Mouse (Mus musculus) midbrain, embryonic 11.5 days (tissue): ENCODE results near the gene Nacc1. TPM values are rescaled to one million over a fixed set of nuclear protein-coding genes. Genes with fewer than 3 reads are reported as not detected.

Experiments
- ATAC-seq: fragments of 200-750 bp; cut with Nextera tagmentation; 2 replicates; pipeline ENCODE4 v1.8.0; 2017; ENCODE audit warnings: moderate TSS enrichment, moderate library complexity; ENCODE audit not compliant: low FRiP score
- DNase-seq: peaks from one replicate; pipeline ENCODE4 v3.0.0; 2015; ENCODE audit warnings: low spot score; ENCODE audit errors: missing footprints
- H3K27ac ChIP-seq: fragments of 300-500 bp; sonication (generic); 2 replicates; pipeline ENCODE4 v1.5.1; 2014; ENCODE audit warnings: low read depth, low read length
- H3K27me3 ChIP-seq: fragments of 300-500 bp; sonication (generic); 2 replicates; pipeline ENCODE4 v1.6.1; 2014; ENCODE audit warnings: mild to moderate bottlenecking, low read length, moderate library complexity, mixed read lengths; ENCODE audit not compliant: control insufficient read depth, insufficient read depth
- H3K36me3 ChIP-seq: fragments of 300-500 bp; sonication (generic); 2 replicates; pipeline ENCODE4 v1.6.1; 2014; ENCODE audit warnings: mild to moderate bottlenecking, low read length, moderate library complexity, mixed read lengths; ENCODE audit not compliant: control insufficient read depth, insufficient read depth
- H3K4me1 ChIP-seq: fragments of 300-500 bp; sonication (generic); 2 replicates; pipeline ENCODE4 v1.6.1; 2014; ENCODE audit warnings: low read length; ENCODE audit not compliant: control insufficient read depth, insufficient read depth
- H3K4me2 ChIP-seq: fragments of 300-500 bp; sonication (generic); 2 replicates; pipeline ENCODE4 v1.6.1; 2014; ENCODE audit warnings: mild to moderate bottlenecking, moderate library complexity
- H3K4me3 ChIP-seq: fragments of 300-500 bp; sonication (generic); 2 replicates; pipeline ENCODE4 v1.5.1; 2014; ENCODE audit warnings: low read depth, low read length
- H3K9ac ChIP-seq: fragments of 300-500 bp; sonication (generic); 2 replicates; pipeline ENCODE4 v1.6.1; 2014; ENCODE audit warnings: low read length
- H3K9me3 ChIP-seq: fragments of 300-500 bp; sonication (generic); 2 replicates; pipeline ENCODE4 v1.6.1; 2016; ENCODE audit warnings: low read length; ENCODE audit not compliant: control insufficient read depth
- WGBS: fragments of 180-500 bp; shearing (Covaris S2); extraction: QIAGEN DNeasy Blood & Tissue Kit; methylation state at CpG from one replicate; pipeline ENCODE4 v1.1.7; 2014; 5-methylcytosine and 5-hydroxymethylcytosine counted together
- polyA plus RNA-seq: library from polyadenylated mRNA; unstranded; fragments of >200 nt; fragmentation: Nextera tagmentation; extraction: Ambion mirVana; gene quantifications from 2 replicates; pipeline ENCODE4 v1.2.1, GENCODE M21; 2014

Gene Nacc1
- polyA plus RNA-seq, 1 experiment from 2014 or later, result 21.4 TPM

DNA sequence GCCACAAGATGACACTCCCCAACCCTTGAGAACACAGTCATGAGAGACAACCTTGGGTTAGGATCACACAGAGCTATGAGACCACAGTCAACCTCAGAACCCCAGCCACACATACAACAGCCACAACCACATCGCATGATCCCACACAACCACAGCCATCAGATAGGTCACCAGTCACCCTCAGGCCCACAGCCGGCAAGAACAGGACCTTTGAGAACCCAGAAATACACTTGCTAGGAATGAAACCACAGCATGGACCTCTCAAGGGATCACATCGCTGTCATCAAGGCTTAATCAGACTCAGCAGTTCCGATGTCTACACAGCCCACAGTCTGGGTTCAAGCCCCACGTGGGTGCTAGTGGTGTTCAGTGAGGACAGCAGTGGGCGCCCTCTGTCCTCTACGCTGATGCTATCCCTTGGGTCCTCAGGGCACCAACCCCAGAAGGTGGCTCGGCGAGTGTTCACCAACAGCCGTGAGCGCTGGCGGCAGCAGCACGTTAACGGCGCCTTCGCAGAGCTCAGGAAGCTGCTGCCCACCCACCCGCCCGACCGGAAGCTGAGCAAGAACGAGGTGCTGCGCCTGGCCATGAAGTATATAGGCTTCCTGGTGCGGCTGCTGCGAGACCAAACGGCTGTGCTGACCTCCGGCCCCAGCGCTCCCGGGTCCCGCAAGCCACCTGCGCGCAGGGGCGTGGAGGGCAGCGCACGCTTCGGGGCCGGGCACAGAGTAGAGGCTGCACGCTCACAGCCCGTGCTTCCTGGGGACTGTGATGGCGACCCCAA is 16.0 kb upstream of the Nacc1 start:
- no peak overlapping the region for H3K27ac ChIP-seq
- ATAC-seq (no peak), DNase-seq (peak; percentile 88)
- H3K4me2 ChIP-seq, result peak overlapping the region; percentile 37
- no peaks in the 10 kb centered on the region for H3K9me3 ChIP-seq
- WGBS, result 7% methylated on average over 38 of the region's 38 CpGs
- peak overlapping the region; percentile 24; the same call in 1 of the 2 replicates for H3K9ac ChIP-seq
- H3K27me3 ChIP-seq, result peaks cover 73% of the 10 kb centered on the region
- peak overlapping the region; percentile 8; the same call in 1 of the 2 replicates for H3K4me3 ChIP-seq
- H3K4me1 ChIP-seq, result peaks cover 35% of the 10 kb centered on the region
- 0 out of 2 replicates have a peak, but pooled peaks cover 1% of the 10 kb centered on the region for H3K36me3 ChIP-seq

DNA sequence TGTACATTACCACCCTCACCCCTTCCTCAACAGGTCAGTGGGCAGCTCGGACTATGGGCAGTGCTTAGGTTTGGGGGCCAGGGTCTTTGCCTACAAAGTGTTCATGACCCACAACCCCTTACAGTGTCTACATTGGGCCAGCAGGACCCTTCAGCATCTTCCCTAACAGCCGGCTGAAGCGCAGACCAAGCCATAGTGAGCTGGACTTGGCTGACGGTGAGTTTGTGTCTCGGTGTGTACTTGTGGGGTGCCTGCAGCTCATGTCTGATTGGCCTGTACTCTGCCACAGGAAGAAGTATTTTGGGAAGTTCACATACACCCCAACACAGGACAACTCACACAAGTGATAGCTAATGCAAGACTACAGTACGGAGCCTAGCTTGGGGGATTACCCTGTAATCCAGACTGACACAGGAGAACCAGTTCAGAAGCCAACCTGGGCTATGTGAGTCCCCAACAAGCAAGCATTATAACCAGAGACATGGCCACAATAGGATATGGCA is 15.4 kb upstream of the Nacc1 start:
- Histone ChIP-seq H3K27ac (no peak overlapping the region), H3K36me3 (peaks cover 4% of the 10 kb centered on the region; the same call in 1 of the 2 replicates), H3K9me3 (no peaks in the 10 kb centered on the region), H3K4me2 (peak overlapping the region; percentile 7), H3K27me3 (peaks cover 67% of the 10 kb centered on the region), H3K4me1 (peaks cover 29% of the 10 kb centered on the region), H3K9ac (no peak overlapping the region), H3K4me3 (no peak overlapping the region)
- ATAC-seq, result no peak
- peak; percentile 85 for DNase-seq
- WGBS, result 80% methylated on average over 6 of the region's 6 CpGs

DNA sequence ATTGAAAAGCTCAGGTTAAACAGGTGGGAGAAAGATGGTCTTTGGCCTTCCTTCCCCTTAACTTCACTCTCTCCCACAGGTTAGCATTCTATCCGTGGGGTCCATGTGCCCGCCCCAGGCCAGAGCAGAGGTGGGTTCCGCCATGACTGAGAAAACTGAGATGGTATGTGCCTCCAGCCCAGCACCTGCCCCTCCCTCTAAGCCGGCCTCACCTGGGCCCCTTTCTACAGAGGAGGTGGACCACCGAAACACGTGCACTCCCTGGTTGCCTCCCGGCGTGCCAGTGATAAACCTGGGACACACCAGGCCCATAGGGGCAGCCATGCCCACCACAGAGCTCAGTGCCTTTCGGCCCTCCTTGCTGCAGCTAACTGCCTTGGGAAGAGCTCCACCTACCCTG is 14.9 kb upstream of the Nacc1 start:
- Histone ChIP-seq H3K4me1 (peaks cover 24% of the 10 kb centered on the region), H3K9ac (no peak overlapping the region), H3K36me3 (peaks cover 8% of the 10 kb centered on the region; the same call in 1 of the 2 replicates), H3K27ac (no peak overlapping the region), H3K27me3 (peaks cover 62% of the 10 kb centered on the region), H3K4me3 (0 out of 2 replicates have a peak overlapping the region, but pooled peaks have one; percentile 1), H3K9me3 (no peaks in the 10 kb centered on the region), H3K4me2 (no peak overlapping the region; the same call in 1 of the 2 replicates)
- 80% methylated on average over 9 of the region's 9 CpGs for WGBS
- DNase-seq, result no peak
- ATAC-seq, result no peak

DNA sequence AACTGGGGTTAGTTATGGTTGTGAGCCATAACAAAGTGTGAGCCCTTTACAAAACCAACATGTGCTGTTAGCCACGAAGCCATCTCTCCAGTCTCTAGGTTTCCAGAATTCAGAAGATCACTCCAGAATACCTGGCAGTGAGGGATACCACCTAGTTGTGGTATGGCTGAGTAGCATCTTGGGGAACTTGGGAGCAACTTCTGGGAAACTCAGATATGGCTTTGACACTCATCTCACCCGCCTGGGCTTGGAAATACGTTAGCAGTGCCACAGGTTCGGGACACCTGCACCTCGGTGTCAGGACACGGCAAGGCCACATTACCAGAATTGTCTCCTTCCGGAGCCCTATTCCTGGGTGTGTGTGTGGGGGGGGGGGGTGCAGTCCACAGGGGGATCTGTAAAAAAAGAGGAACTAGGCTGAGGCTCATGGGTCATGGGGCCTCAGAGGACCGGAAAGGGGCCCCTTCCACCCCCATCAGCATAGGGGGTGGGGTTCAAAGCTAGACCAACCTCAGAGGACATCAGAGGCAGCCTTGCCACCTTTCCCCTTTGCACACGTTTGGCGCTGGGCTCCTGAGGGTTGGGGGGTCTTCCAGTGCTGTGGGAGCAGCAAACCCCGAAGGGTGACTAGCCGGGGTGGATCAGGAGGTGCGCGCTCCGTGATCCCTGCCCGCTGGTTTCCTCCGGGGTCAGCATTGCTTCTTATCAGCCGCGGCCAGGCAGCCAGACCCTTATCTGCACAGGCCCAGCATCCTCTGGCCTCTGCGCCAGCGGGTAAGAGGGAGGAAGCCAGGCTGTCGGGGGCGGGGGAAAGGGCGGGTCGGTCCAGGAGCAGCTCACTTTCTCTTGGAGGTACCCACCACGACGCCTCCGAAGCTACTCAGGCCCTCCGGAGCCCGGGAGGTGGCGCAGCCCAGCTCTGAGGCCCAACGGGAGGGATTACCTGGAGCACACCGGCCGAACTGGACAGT is 13.6 kb upstream of the Nacc1 start, which contains the start of gene Lyl1:
Lyl1 (plus strand) TSS at position 517 of the 971 bp plus-strand sequence.
- Histone ChIP-seq H3K9ac (no peak within 1 kb of the TSS), H3K36me3 (peaks cover 10% of the 10 kb centered on the region; the same call in 1 of the 2 replicates), H3K9me3 (no peaks in the 10 kb centered on the region), H3K27me3 (peaks cover 49% of the 10 kb centered on the region), H3K27ac (peak within 1 kb of the TSS; percentile 36; the same call in 1 of the 2 replicates), H3K4me2 (no peak within 1 kb of the TSS), H3K4me1 (peaks cover 12% of the 10 kb centered on the region), H3K4me3 (peak within 1 kb of the TSS; percentile 1; the same call in 1 of the 2 replicates)
- no peak for DNase-seq
- 11% methylated on average over 34 of the region's 34 CpGs for WGBS
- peak; percentile 35 for ATAC-seq

DNA sequence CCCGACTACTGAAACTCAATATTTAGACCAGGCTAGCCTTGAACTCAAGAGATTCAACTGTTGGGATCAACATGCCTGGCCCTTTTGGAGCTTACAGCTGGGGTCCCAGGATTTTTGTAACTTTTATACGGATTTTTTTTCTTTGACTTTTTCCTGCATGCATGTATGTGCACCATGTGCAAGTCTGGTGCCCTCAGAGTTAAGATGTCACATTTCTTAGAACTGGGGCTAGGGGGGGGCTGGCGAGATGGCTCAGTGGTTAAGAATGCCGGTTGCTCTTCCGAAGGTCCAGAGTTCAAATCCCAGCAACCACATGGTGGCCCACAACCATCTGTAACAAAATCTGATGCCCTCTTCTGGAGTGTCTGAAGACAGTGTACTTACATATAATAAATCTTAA is 12.9 kb upstream of the Nacc1 start:
- Histone ChIP-seq H3K36me3 (peaks cover 10% of the 10 kb centered on the region; the same call in 1 of the 2 replicates), H3K4me1 (peaks cover 10% of the 10 kb centered on the region; the same call in 1 of the 2 replicates), H3K4me2 (no peak overlapping the region), H3K9ac (no peak overlapping the region), H3K27ac (no peak overlapping the region), H3K4me3 (no peak overlapping the region), H3K27me3 (peaks cover 46% of the 10 kb centered on the region), H3K9me3 (no peaks in the 10 kb centered on the region)
- WGBS, result 82% methylated on average over 5 of the region's 5 CpGs
- ATAC-seq, result no peak
- DNase-seq, result no peak

DNA sequence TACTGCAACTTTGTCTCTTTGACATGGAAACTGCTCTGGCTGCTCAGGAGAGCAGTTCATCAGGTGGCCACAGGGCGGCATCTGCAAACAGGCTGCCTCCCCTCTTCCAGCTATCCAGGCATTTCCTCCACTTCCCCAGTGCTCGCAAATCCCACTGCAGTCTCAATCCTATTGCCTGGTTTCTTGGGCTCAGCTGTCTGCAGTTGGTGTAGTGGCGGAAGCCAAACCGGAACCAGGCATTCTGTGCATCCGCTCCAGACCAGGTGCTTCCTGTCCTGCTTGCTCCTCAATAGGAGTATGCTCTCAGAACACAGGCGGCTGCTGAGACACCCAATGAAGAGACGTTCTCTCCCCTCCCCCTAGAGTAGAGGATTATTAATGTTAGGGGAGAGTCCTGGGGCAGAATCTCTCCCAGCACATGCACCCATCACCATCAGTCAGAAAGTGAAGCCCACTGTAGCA is 12.2 kb upstream of the Nacc1 start:
- H3K36me3 ChIP-seq, result peaks cover 10% of the 10 kb centered on the region; the same call in 1 of the 2 replicates

DNA sequence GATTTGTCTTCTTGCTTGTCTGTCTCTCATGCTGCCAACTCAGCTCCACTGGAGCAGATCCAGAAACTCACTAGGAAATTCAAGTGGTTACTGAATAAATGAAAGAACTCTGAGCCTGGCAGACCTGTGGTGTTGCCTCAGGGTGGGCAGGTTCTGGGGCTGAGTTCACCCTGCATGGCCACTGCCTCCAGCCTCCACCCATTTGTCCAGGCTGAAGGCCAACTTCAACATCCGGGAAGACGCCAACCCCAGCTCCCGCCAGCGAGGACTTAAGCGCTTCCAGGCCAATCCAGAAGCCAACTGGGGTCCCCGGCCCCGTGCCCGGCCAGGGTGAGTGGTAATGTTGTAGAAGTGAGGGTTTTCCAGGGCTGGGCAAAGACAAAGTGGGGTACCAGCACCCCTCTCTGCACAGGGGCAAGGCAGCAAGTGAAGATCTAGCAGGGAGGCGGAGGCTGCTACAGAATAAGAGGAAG is 11.3 kb upstream of the Nacc1 start:
- DNase-seq, result no peak
- H3K4me3 ChIP-seq, result no peak overlapping the region
- no peak overlapping the region for H3K9ac ChIP-seq
- H3K4me1 ChIP-seq, result peaks cover 2% of the 10 kb centered on the region; the same call in 1 of the 2 replicates
- peaks cover 31% of the 10 kb centered on the region for H3K27me3 ChIP-seq
- no peaks in the 10 kb centered on the region for H3K9me3 ChIP-seq
- WGBS, result 95% methylated on average over 9 of the region's 9 CpGs
- no peak for ATAC-seq
- peaks cover 10% of the 10 kb centered on the region; the same call in 1 of the 2 replicates for H3K36me3 ChIP-seq
- no peak overlapping the region for H3K4me2 ChIP-seq
- no peak overlapping the region for H3K27ac ChIP-seq

More for the DNA sequence above, 12.2 kb upstream of the Nacc1 start:
- no peak overlapping the region for H3K9ac ChIP-seq
- H3K4me2 ChIP-seq, result no peak overlapping the region
- no peak overlapping the region for H3K27ac ChIP-seq
- DNase-seq, result no peak
- peaks cover 40% of the 10 kb centered on the region for H3K27me3 ChIP-seq
- WGBS, result 68% methylated on average over 7 of the region's 7 CpGs
- peaks cover 7% of the 10 kb centered on the region; the same call in 1 of the 2 replicates for H3K4me1 ChIP-seq
- no peaks in the 10 kb centered on the region for H3K9me3 ChIP-seq
- peak; percentile 31; the same call in 1 of the 2 replicates for ATAC-seq
- no peak overlapping the region for H3K4me3 ChIP-seq

DNA sequence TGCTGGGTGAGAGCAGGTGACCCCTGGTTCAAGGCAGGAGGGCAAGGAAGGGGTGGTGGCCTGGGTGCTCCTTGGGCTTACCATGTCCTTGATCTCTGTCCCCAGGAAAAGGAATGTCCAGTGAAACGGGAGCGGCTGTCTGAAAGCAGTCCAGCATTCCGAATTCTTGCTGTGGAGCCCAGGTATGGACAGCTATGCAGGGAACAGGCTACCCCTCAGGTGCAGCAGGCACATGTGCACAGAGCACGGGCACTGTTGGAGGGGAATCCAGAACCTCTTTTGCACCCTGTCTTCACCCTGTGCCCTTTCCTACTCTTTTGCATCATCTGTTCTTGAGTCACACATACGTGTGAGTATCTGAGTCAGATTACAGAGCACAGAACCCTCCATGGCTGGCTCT is 10.6 kb upstream of the Nacc1 start:
- H3K4me3 ChIP-seq, result no peak overlapping the region
- no peaks in the 10 kb centered on the region for H3K4me1 ChIP-seq
- H3K4me2 ChIP-seq, result no peak overlapping the region
- no peak for ATAC-seq
- no peaks in the 10 kb centered on the region for H3K9me3 ChIP-seq
- peaks cover 24% of the 10 kb centered on the region for H3K27me3 ChIP-seq
- no peak overlapping the region for H3K27ac ChIP-seq
- no peak for DNase-seq
- 89% methylated on average over 5 of the region's 5 CpGs for WGBS
- H3K9ac ChIP-seq, result no peak overlapping the region
- peaks cover 10% of the 10 kb centered on the region; the same call in 1 of the 2 replicates for H3K36me3 ChIP-seq
